Mouse (Mus musculus): ENCODE results near the gene Pamr1. TPM values are rescaled to one million over a fixed set of nuclear protein-coding genes. Genes with fewer than 3 reads are reported as not detected.
A peak's percentile ranks its signal among the peaks of the same experiment; 100 is the strongest.

Pamr1 gene
- polyA plus RNA-seq, 1 experiment from 2014 or later, result 40.3 TPM

GRCm38 (mm10) chr2:102661052-102661451 is 111.2 kb downstream of the Pamr1 start:
- Histone ChIP-seq H3K27ac (ENCODE audit: low read length) (no peak overlapping the region), H3K9ac (replicated peaks; ENCODE audit: low read depth, low read length) (no peak overlapping the region), H3K4me1 (ENCODE audit: control insufficient read depth, insufficient read depth, low read length) (no peaks in the 10 kb centered on the region), H3K4me3 (ENCODE audit: low read depth, low read length) (no peak overlapping the region), H3K36me3 (ENCODE audit: control insufficient read depth, insufficient read depth, low read length) (no peaks in the 10 kb centered on the region), H3K4me2 (replicated peaks; ENCODE audit: low read depth, low read length) (no peak overlapping the region), H3K9me3 (ENCODE audit: control insufficient read depth, low read depth, low read length) (no peaks in the 10 kb centered on the region), H3K27me3 (ENCODE audit: control insufficient read depth, insufficient read depth, low read length) (peaks cover 8% of the 10 kb centered on the region)
- no peak for ATAC-seq (ENCODE audit: insufficient number of reproducible peaks, insufficient read depth, low FRiP score, low read depth)
- WGBS, result 57% methylated on average over 2 of the region's 2 CpGs

- H3K9me3 ChIP-seq (ENCODE audit: control insufficient read depth, low read depth, low read length), result no peaks in the 10 kb centered on the region
- H3K27me3 ChIP-seq (ENCODE audit: control insufficient read depth, insufficient read depth, low read length), result peaks cover 8% of the 10 kb centered on the region
- no peak for ATAC-seq (ENCODE audit: insufficient number of reproducible peaks, insufficient read depth, low FRiP score, low read depth)
- no peaks in the 10 kb centered on the region for H3K36me3 ChIP-seq (ENCODE audit: control insufficient read depth, insufficient read depth, low read length)
- 56% methylated on average over 9 of the region's 9 CpGs for WGBS
- no peak overlapping the region for H3K9ac ChIP-seq (replicated peaks; ENCODE audit: low read depth, low read length)
- no peak overlapping the region for H3K4me2 ChIP-seq (replicated peaks; ENCODE audit: low read depth, low read length)
- no peak overlapping the region for H3K27ac ChIP-seq (ENCODE audit: low read length)
- H3K4me3 ChIP-seq (ENCODE audit: low read depth, low read length), result no peak overlapping the region
- no peaks in the 10 kb centered on the region for H3K4me1 ChIP-seq (ENCODE audit: control insufficient read depth, insufficient read depth, low read length)
These were observed 113.1 kb downstream of the Pamr1 start for GRCm38 (mm10) chr2:102662911-102663310.

- ATAC-seq (ENCODE audit: insufficient number of reproducible peaks, insufficient read depth, low FRiP score, low read depth), result no peak
- Histone ChIP-seq H3K9ac (replicated peaks; ENCODE audit: low read depth, low read length) (no peak overlapping the region), H3K4me1 (ENCODE audit: control insufficient read depth, insufficient read depth, low read length) (no peaks in the 10 kb centered on the region), H3K4me2 (replicated peaks; ENCODE audit: low read depth, low read length) (no peak overlapping the region), H3K4me3 (ENCODE audit: low read depth, low read length) (no peak overlapping the region), H3K27me3 (ENCODE audit: control insufficient read depth, insufficient read depth, low read length) (peaks cover 8% of the 10 kb centered on the region), H3K9me3 (ENCODE audit: control insufficient read depth, low read depth, low read length) (no peaks in the 10 kb centered on the region), H3K36me3 (ENCODE audit: control insufficient read depth, insufficient read depth, low read length) (no peaks in the 10 kb centered on the region), H3K27ac (ENCODE audit: low read length) (no peak overlapping the region)
- 22% methylated on average over 6 of the region's 6 CpGs for WGBS
These were observed 113.5 kb downstream of the Pamr1 start for GRCm38 (mm10) chr2:102663339-102663738.

GRCm38 (mm10) chr2:102663865-102664264 is 114.1 kb downstream of the Pamr1 start:
- Histone ChIP-seq H3K4me3 (ENCODE audit: low read depth, low read length) (no peak overlapping the region), H3K4me1 (ENCODE audit: control insufficient read depth, insufficient read depth, low read length) (no peaks in the 10 kb centered on the region), H3K36me3 (ENCODE audit: control insufficient read depth, insufficient read depth, low read length) (no peaks in the 10 kb centered on the region), H3K4me2 (replicated peaks; ENCODE audit: low read depth, low read length) (no peak overlapping the region), H3K27ac (ENCODE audit: low read length) (no peak overlapping the region), H3K9ac (replicated peaks; ENCODE audit: low read depth, low read length) (no peak overlapping the region), H3K27me3 (ENCODE audit: control insufficient read depth, insufficient read depth, low read length) (peaks cover 8% of the 10 kb centered on the region), H3K9me3 (ENCODE audit: control insufficient read depth, low read depth, low read length) (no peaks in the 10 kb centered on the region)
- WGBS, result 62% methylated on average over 3 of the region's 3 CpGs
- ATAC-seq (ENCODE audit: insufficient number of reproducible peaks, insufficient read depth, low FRiP score, low read depth), result no peak

GRCm38 (mm10) chr2:102667981-102668380 is 118.2 kb downstream of the Pamr1 start:
- no peak overlapping the region for H3K27ac ChIP-seq (ENCODE audit: low read length)
- no peak for ATAC-seq (ENCODE audit: insufficient number of reproducible peaks, insufficient read depth, low FRiP score, low read depth)
- no peaks in the 10 kb centered on the region for H3K4me1 ChIP-seq (ENCODE audit: control insufficient read depth, insufficient read depth, low read length)
- H3K36me3 ChIP-seq (ENCODE audit: control insufficient read depth, insufficient read depth, low read length), result no peaks in the 10 kb centered on the region
- no peaks in the 10 kb centered on the region for H3K9me3 ChIP-seq (ENCODE audit: control insufficient read depth, low read depth, low read length)
- no peak overlapping the region for H3K4me2 ChIP-seq (replicated peaks; ENCODE audit: low read depth, low read length)
- H3K4me3 ChIP-seq (ENCODE audit: low read depth, low read length), result no peak overlapping the region
- no peaks in the 10 kb centered on the region for H3K27me3 ChIP-seq (ENCODE audit: control insufficient read depth, insufficient read depth, low read length)
- 59% methylated on average over 6 of the region's 6 CpGs for WGBS
- no peak overlapping the region for H3K9ac ChIP-seq (replicated peaks; ENCODE audit: low read depth, low read length)

- Histone ChIP-seq H3K4me1 (ENCODE audit: control insufficient read depth, insufficient read depth, low read length) (no peaks in the 10 kb centered on the region), H3K27me3 (ENCODE audit: control insufficient read depth, insufficient read depth, low read length) (no peaks in the 10 kb centered on the region), H3K36me3 (ENCODE audit: control insufficient read depth, insufficient read depth, low read length) (no peaks in the 10 kb centered on the region), H3K9me3 (ENCODE audit: control insufficient read depth, low read depth, low read length) (no peaks in the 10 kb centered on the region), H3K27ac (ENCODE audit: low read length) (no peak overlapping the region), H3K4me2 (replicated peaks; ENCODE audit: low read depth, low read length) (no peak overlapping the region), H3K4me3 (ENCODE audit: low read depth, low read length) (no peak overlapping the region), H3K9ac (replicated peaks; ENCODE audit: low read depth, low read length) (no peak overlapping the region)
- ATAC-seq (ENCODE audit: insufficient number of reproducible peaks, insufficient read depth, low FRiP score, low read depth), result no peak
- WGBS, result 31% methylated on average over 6 of the region's 6 CpGs
These were observed 119.8 kb downstream of the Pamr1 start for GRCm38 (mm10) chr2:102669580-102669979.

- Histone ChIP-seq H3K4me2 (replicated peaks; ENCODE audit: low read depth, low read length) (no peak overlapping the region), H3K4me3 (ENCODE audit: low read depth, low read length) (no peak overlapping the region), H3K9ac (replicated peaks; ENCODE audit: low read depth, low read length) (no peak overlapping the region), H3K36me3 (ENCODE audit: control insufficient read depth, insufficient read depth, low read length) (no peaks in the 10 kb centered on the region), H3K27ac (ENCODE audit: low read length) (no peak overlapping the region), H3K27me3 (ENCODE audit: control insufficient read depth, insufficient read depth, low read length) (no peaks in the 10 kb centered on the region), H3K9me3 (ENCODE audit: control insufficient read depth, low read depth, low read length) (no peaks in the 10 kb centered on the region), H3K4me1 (ENCODE audit: control insufficient read depth, insufficient read depth, low read length) (no peaks in the 10 kb centered on the region)
- ATAC-seq (ENCODE audit: insufficient number of reproducible peaks, insufficient read depth, low FRiP score, low read depth), result no peak
- WGBS, result 67% methylated on average over 2 of the region's 2 CpGs
These were observed 124.8 kb downstream of the Pamr1 start for GRCm38 (mm10) chr2:102674582-102674981.

- Histone ChIP-seq H3K4me1 (ENCODE audit: control insufficient read depth, insufficient read depth, low read length) (no peaks in the 10 kb centered on the region), H3K9me3 (ENCODE audit: control insufficient read depth, low read depth, low read length) (no peaks in the 10 kb centered on the region), H3K36me3 (ENCODE audit: control insufficient read depth, insufficient read depth, low read length) (no peaks in the 10 kb centered on the region), H3K27ac (ENCODE audit: low read length) (no peak overlapping the region), H3K9ac (replicated peaks; ENCODE audit: low read depth, low read length) (no peak overlapping the region), H3K4me2 (replicated peaks; ENCODE audit: low read depth, low read length) (no peak overlapping the region), H3K4me3 (ENCODE audit: low read depth, low read length) (no peak overlapping the region), H3K27me3 (ENCODE audit: control insufficient read depth, insufficient read depth, low read length) (no peaks in the 10 kb centered on the region)
- ATAC-seq (ENCODE audit: insufficient number of reproducible peaks, insufficient read depth, low FRiP score, low read depth), result no peak
- 74% methylated on average over 6 of the region's 6 CpGs for WGBS
These were observed 125.5 kb downstream of the Pamr1 start for GRCm38 (mm10) chr2:102675275-102675674.

- Histone ChIP-seq H3K36me3 (ENCODE audit: control insufficient read depth, insufficient read depth, low read length) (no peaks in the 10 kb centered on the region), H3K9ac (replicated peaks; ENCODE audit: low read depth, low read length) (no peak overlapping the region), H3K4me3 (ENCODE audit: low read depth, low read length) (no peak overlapping the region), H3K4me2 (replicated peaks; ENCODE audit: low read depth, low read length) (no peak overlapping the region), H3K9me3 (ENCODE audit: control insufficient read depth, low read depth, low read length) (no peaks in the 10 kb centered on the region), H3K27ac (ENCODE audit: low read length) (no peak overlapping the region), H3K4me1 (ENCODE audit: control insufficient read depth, insufficient read depth, low read length) (no peaks in the 10 kb centered on the region), H3K27me3 (ENCODE audit: control insufficient read depth, insufficient read depth, low read length) (no peaks in the 10 kb centered on the region)
- WGBS, result 78% methylated on average over 9 of the region's 9 CpGs
- ATAC-seq (ENCODE audit: insufficient number of reproducible peaks, insufficient read depth, low FRiP score, low read depth), result peak; percentile 83
These were observed 127.0 kb downstream of the Pamr1 start for GRCm38 (mm10) chr2:102676716-102677312.

All from stomach, embryonic 14.5 days (tissue).